Mouse (Mus musculus): Measurements from ENCODE around the gene Adgrb2.

Gene Adgrb2

GRCm38 (mm10) chr4:129984421-129985061 is at the start of gene Adgrb2:
Gene Adgrb2, plus strand, starts transcription at chr4:129984870.
- peak; percentile 55 to 65 for DNase-seq

- DNase-seq, result no peak
Measured at GRCm38 (mm10) chr4:129951359-129951821, 33.3 kb upstream of the Adgrb2 start.

GRCm38 (mm10) chr4:129952241-129952810 is 32.3 kb upstream of the Adgrb2 start:
- DNase-seq, result no peak

GRCm38 (mm10) chr4:129954527-129954926 is 30.1 kb upstream of the Adgrb2 start:
- DNase-seq, result no peak

- DNase-seq, result peak; percentile 53 to 61
Measured at GRCm38 (mm10) chr4:129960180-129960944, 24.3 kb upstream of the Adgrb2 start.

- DNase-seq, result no peak
Measured at GRCm38 (mm10) chr4:129965294-129965693, 19.4 kb upstream of the Adgrb2 start.

GRCm38 (mm10) chr4:129966201-129966600 is 18.5 kb upstream of the Adgrb2 start:
- DNase-seq, result no peak

- DNase-seq, result peak; percentile 55 to 60
Measured at GRCm38 (mm10) chr4:129967024-129968014, 17.4 kb upstream of the Adgrb2 start.

GRCm38 (mm10) chr4:129970168-129970567 is 14.5 kb upstream of the Adgrb2 start:
- DNase-seq, result no peak

GRCm38 (mm10) chr4:129970861-129971260 is 13.8 kb upstream of the Adgrb2 start:
- DNase-seq, result no peak

GRCm38 (mm10) chr4:129971989-129972388 is 12.7 kb upstream of the Adgrb2 start:
- DNase-seq, result no peak

GRCm38 (mm10) chr4:129974285-129974684 is 10.4 kb upstream of the Adgrb2 start:
- no peak for DNase-seq

- no peak for DNase-seq
Measured at GRCm38 (mm10) chr4:129977256-129977655, 7.4 kb upstream of the Adgrb2 start.

- peak in 1 of 2 experiments; percentile 39 for DNase-seq
Measured at GRCm38 (mm10) chr4:129978227-129978626, 6.4 kb upstream of the Adgrb2 start.

GRCm38 (mm10) chr4:129978930-129979329 is 5.7 kb upstream of the Adgrb2 start:
- DNase-seq, result no peak

GRCm38 (mm10) chr4:129981657-129982056 is 3.0 kb upstream of the Adgrb2 start:
- no peak for DNase-seq

- DNase-seq, result no peak
Measured at GRCm38 (mm10) chr4:129983046-129983445, 1.6 kb upstream of the Adgrb2 start.

GRCm38 (mm10) chr4:129983764-129984420 is 778 bp upstream of the Adgrb2 start:
- DNase-seq, result peak; percentile 79 to 83

- DNase-seq, result peak in 1 of 2 experiments; percentile 45
Measured at GRCm38 (mm10) chr4:129985161-129985670, 546 bp downstream of the Adgrb2 start.

- DNase-seq, result peak; percentile 80 to 86
Measured at GRCm38 (mm10) chr4:129985671-129986441, 1.2 kb downstream of the Adgrb2 start.
